Mouse (Mus musculus) liver, postnatal 0 days (tissue): ENCODE measurements around the gene Fam3c.

Experiments used
- CTCF ChIP-seq: sonication (generic); IDR thresholded peaks from 2 replicates; pipeline ENCODE4 v1.5.1; 2016; ENCODE audit warnings: antibody characterized with exemption, low read depth
- EP300 ChIP-seq: IDR thresholded peaks from 2 replicates; pipeline ENCODE4 v1.6.1; 2016; ENCODE audit warnings: antibody characterized with exemption, low read depth, mild to moderate bottlenecking

DNA sequence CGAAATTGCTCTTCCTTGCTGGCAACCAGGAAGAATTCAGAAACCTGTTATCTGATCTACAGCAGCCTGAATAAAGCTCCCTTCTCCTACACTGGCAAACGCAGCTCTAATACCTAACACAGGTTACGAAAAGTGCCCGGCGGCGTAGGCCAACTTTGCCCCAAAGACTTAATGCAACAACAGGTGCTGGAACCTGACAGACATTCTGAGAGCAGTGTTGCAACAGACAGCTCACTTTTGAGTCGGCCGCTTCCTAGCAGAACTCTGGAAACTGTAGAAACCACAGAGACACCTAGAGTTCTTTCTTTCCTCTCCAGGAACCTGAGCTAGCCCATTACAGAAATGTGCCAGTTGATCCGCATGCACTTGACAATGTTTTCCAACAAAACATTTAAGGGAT is 4.5 kb downstream of the Fam3c start:
- TF ChIP-seq CTCF (no peak), EP300 (no peak)
